Mouse (Mus musculus): ENCODE results near the gene Arhgef12.

The Arhgef12 gene

GRCm38 (mm10) chr9:43074611-43075010 is 32.4 kb downstream of the Arhgef12 start:
- no peak for DNase-seq (ENCODE audit: low spot score)

GRCm38 (mm10) chr9:43071741-43072140 is 35.3 kb downstream of the Arhgef12 start:
- peak; percentile 50 for DNase-seq (ENCODE audit: low spot score)

GRCm38 (mm10) chr9:43071176-43071575 is 35.9 kb downstream of the Arhgef12 start:
- DNase-seq (ENCODE audit: low spot score), result peak; percentile 63

- DNase-seq (ENCODE audit: low spot score), result no peak
Measured at GRCm38 (mm10) chr9:43070566-43070965, 36.5 kb downstream of the Arhgef12 start.

GRCm38 (mm10) chr9:43070153-43070552 is 36.9 kb downstream of the Arhgef12 start:
- DNase-seq (ENCODE audit: low spot score), result no peak

GRCm38 (mm10) chr9:43067896-43068295 is 39.1 kb downstream of the Arhgef12 start:
- DNase-seq (ENCODE audit: low spot score), result no peak

- DNase-seq (ENCODE audit: low spot score), result no peak
Measured at GRCm38 (mm10) chr9:43065231-43065630, 41.8 kb downstream of the Arhgef12 start.

GRCm38 (mm10) chr9:43061545-43061944 is 45.5 kb downstream of the Arhgef12 start:
- no peak for DNase-seq (ENCODE audit: low spot score)

GRCm38 (mm10) chr9:43050391-43050790 is 56.6 kb downstream of the Arhgef12 start:
- DNase-seq (ENCODE audit: low spot score), result no peak

GRCm38 (mm10) chr9:43044481-43044880 is 62.6 kb downstream of the Arhgef12 start:
- no peak for DNase-seq (ENCODE audit: low spot score)

- no peak for DNase-seq (ENCODE audit: low spot score)
Measured at GRCm38 (mm10) chr9:43038466-43038865, 68.6 kb downstream of the Arhgef12 start.

GRCm38 (mm10) chr9:43035208-43035607 is 71.8 kb downstream of the Arhgef12 start:
- DNase-seq (ENCODE audit: low spot score), result no peak

- no peak for DNase-seq (ENCODE audit: low spot score)
Measured at GRCm38 (mm10) chr9:43034273-43034672, 72.8 kb downstream of the Arhgef12 start.

GRCm38 (mm10) chr9:43027757-43028156 is 79.3 kb downstream of the Arhgef12 start:
- DNase-seq (ENCODE audit: low spot score), result no peak

GRCm38 (mm10) chr9:43021515-43022251 is 85.4 kb downstream of the Arhgef12 start:
- no peak for DNase-seq (ENCODE audit: low spot score)

- no peak for DNase-seq (ENCODE audit: low spot score)
Measured at GRCm38 (mm10) chr9:43019656-43020055, 87.4 kb downstream of the Arhgef12 start.

GRCm38 (mm10) chr9:43015786-43016185 is 91.3 kb downstream of the Arhgef12 start:
- DNase-seq (ENCODE audit: low spot score), result peak; percentile 9

GRCm38 (mm10) chr9:43015366-43015765 is 91.7 kb downstream of the Arhgef12 start:
- no peak for DNase-seq (ENCODE audit: low spot score)

- DNase-seq (ENCODE audit: low spot score), result no peak
Measured at GRCm38 (mm10) chr9:43014886-43015285, 92.2 kb downstream of the Arhgef12 start.

GRCm38 (mm10) chr9:43012541-43012940 is 94.5 kb downstream of the Arhgef12 start:
- no peak for DNase-seq (ENCODE audit: low spot score)

- no peak for DNase-seq (ENCODE audit: low spot score)
Measured at GRCm38 (mm10) chr9:43011061-43011460, 96.0 kb downstream of the Arhgef12 start.

GRCm38 (mm10) chr9:43003881-43004280 is 103.2 kb downstream of the Arhgef12 start:
- DNase-seq (ENCODE audit: low spot score), result no peak

GRCm38 (mm10) chr9:43003017-43003416 is 104.0 kb downstream of the Arhgef12 start:
- DNase-seq (ENCODE audit: low spot score), result no peak

- DNase-seq (ENCODE audit: low spot score), result no peak
Measured at GRCm38 (mm10) chr9:43000595-43001250, 106.3 kb downstream of the Arhgef12 start.

All from retina, embryonic 14.5 days (tissue).